Mouse (Mus musculus): ENCODE data around the gene Duox1. TPM values are rescaled to one million over a fixed set of nuclear protein-coding genes. Genes with fewer than 3 reads are reported as not detected.
A peak's percentile ranks its signal among the peaks of the same experiment; 100 is the strongest.

Duox1 gene
- polyA plus RNA-seq (2017; shearing (Covaris generic)), result not detected

- ATAC-seq, result no peak
Observed at GRCm38 (mm10) chr2:122315372-122315771, at the start of gene Duox1. TSS of gene Duox1 (plus strand) at chr2:122315672.

GRCm38 (mm10) chr2:122266407-122267193 is 48.9 kb upstream of the Duox1 start:
- no peak for ATAC-seq

GRCm38 (mm10) chr2:122278769-122279168 is 36.7 kb upstream of the Duox1 start:
- no peak for ATAC-seq

GRCm38 (mm10) chr2:122284091-122284490 is 31.4 kb upstream of the Duox1 start:
- ATAC-seq, result no peak

- no peak for ATAC-seq
Observed at GRCm38 (mm10) chr2:122286137-122286536, 29.3 kb upstream of the Duox1 start.

GRCm38 (mm10) chr2:122294916-122295315 is 20.6 kb upstream of the Duox1 start:
- no peak for ATAC-seq

- no peak for ATAC-seq
Observed at GRCm38 (mm10) chr2:122297271-122298095, 18.0 kb upstream of the Duox1 start.

- ATAC-seq, result no peak
Observed at GRCm38 (mm10) chr2:122298096-122298499, 17.4 kb upstream of the Duox1 start, which contains the start of gene Duox2. TSS of gene Duox2 (minus strand) at chr2:122298449.

- peak; percentile 36 for ATAC-seq
Observed at GRCm38 (mm10) chr2:122298596-122299490, 16.6 kb upstream of the Duox1 start, which contains the start of gene Duoxa2. TSS of gene Duoxa2 (plus strand) at chr2:122298900.

- no peak for ATAC-seq
Observed at GRCm38 (mm10) chr2:122299911-122300655, 15.4 kb upstream of the Duox1 start.

- no peak for ATAC-seq
Observed at GRCm38 (mm10) chr2:122300656-122301020, 14.8 kb upstream of the Duox1 start.

- peak; percentile 31 for ATAC-seq
Observed at GRCm38 (mm10) chr2:122301081-122301920, 14.2 kb upstream of the Duox1 start.

- ATAC-seq, result no peak
Observed at GRCm38 (mm10) chr2:122301921-122302573, 13.4 kb upstream of the Duox1 start.

- peak; percentile 70 for ATAC-seq
Observed at GRCm38 (mm10) chr2:122302574-122303241, 12.8 kb upstream of the Duox1 start.

- no peak for ATAC-seq
Observed at GRCm38 (mm10) chr2:122304544-122304943, 10.9 kb upstream of the Duox1 start.

GRCm38 (mm10) chr2:122305097-122305892 is 10.2 kb upstream of the Duox1 start:
- no peak for ATAC-seq

- ATAC-seq, result no peak
Observed at GRCm38 (mm10) chr2:122306184-122306583, 9.3 kb upstream of the Duox1 start.

GRCm38 (mm10) chr2:122309647-122310046 is 5.8 kb upstream of the Duox1 start:
- no peak for ATAC-seq

GRCm38 (mm10) chr2:122311561-122311960 is 3.9 kb upstream of the Duox1 start:
- no peak for ATAC-seq
